ENCODE assay signal across 31 mouse cellular contexts in the genomic region with DNA sequence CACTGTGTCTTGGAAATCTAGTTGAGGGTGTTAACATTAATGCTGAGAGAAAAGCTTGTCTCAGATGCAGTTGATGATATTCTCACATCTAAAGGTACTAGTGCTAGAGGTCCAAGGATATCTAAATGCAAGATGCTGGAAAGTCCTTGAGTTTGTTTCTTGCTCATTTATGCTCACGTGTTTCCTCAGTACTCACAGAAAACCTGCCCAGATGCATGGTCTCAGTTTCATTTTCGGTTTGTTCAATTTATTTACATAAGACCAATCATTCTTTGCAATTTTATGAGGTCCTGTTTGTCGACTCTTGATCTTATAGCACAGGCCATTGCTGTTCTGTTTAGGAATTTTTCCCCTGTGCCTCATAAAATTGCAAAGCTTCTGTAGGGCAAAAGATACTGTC.
DNase-seq lines count a peak whose midpoint lies in the region; ATAC-seq and TF ChIP-seq lines count a peak whose summit lies in the region.
"Had no signal": no experiment of that assay in that cellular context is flagged by ENCODE, and none has a peak within 500 bp of the region (broad histone marks: within the 10 kb centered on the region; RNA-seq: fewer than 3 reads in every experiment).

No protein-coding gene starts in this region.

- H3K9ac ChIP-seq in CH12.LX (ENCODE audit: insufficient read depth, low read depth), result no peak overlapping the region
- H3K9ac ChIP-seq: embryonic facial prominence, embryonic 13.5 days; forebrain, embryonic 12.5 days; forebrain, embryonic 15.5 days; heart, embryonic 13.5 days; hindbrain, embryonic 14.5 days; intestine, embryonic 15.5 days had no signal

- dilution Hi-C loops in CH12.LX (cut with MboI; ENCODE audit: extremely low pct_ligation_motif_present, extremely low pct_unique_long_range_greater_than_20kb, low sequenced_read_pairs), result no loop called here

- TF ChIP-seq POLR2A in CH12.LX (IDR thresholded peaks at IDR 0.05; ENCODE audit: low read depth, low read length), result no peak
- TF ChIP-seq POLR2A in thymus, adult 2 months (IDR thresholded peaks at IDR 0.05; ENCODE audit: control insufficient read depth, extremely low read depth, insufficient read depth, low read length, poor library complexity), result no peak
- TF ChIP-seq POLR2A in kidney, adult 2 months (IDR thresholded peaks at IDR 0.05; ENCODE audit: low read depth, low read length), result no peak

- 45% methylated on average over 3 of the region's 3 CpGs for WGBS in thymus, adult 2 months
- WGBS in kidney, adult 2 months, result 62% methylated on average over 3 of the region's 3 CpGs

- H3K36me3 ChIP-seq in CH12.LX (replicated peaks in 1 of 2; ENCODE audit: control insufficient read depth in 1 of 2, insufficient read depth in 1 of 2, low read length in 1 of 2), result no peaks in the 10 kb centered on the region
- no peaks in the 10 kb centered on the region for H3K36me3 ChIP-seq in thymus, adult 2 months (ENCODE audit: control insufficient read depth, insufficient read depth, low read length)
- H3K36me3 ChIP-seq in kidney, adult 2 months (ENCODE audit: control insufficient read depth, insufficient read depth, low read length), result no peaks in the 10 kb centered on the region
- H3K36me3 ChIP-seq: embryonic facial prominence, embryonic 10.5 days; embryonic facial prominence, embryonic 13.5 days; forebrain, embryonic 12.5 days; forebrain, embryonic 15.5 days; heart, embryonic 10.5 days; heart, embryonic 13.5 days; intestine, embryonic 15.5 days had no signal

- in situ Hi-C loops in CH12.LX (cut with MboI; ENCODE audit: low pct_ligation_motif_present, low pct_unique_long_range_greater_than_20kb, low sequenced_read_pairs), result no loop called here

- DNase-seq in CD4-positive helper T cell, adult 2 months (ENCODE audit: low read depth, low spot score), result peak; percentile 26
- peak; percentile 26 for DNase-seq in CH12.LX (ENCODE audit: extremely low read depth)
- peak; percentile 37 for DNase-seq in induced T-regulatory cell, adult 2 months (ENCODE audit: low read depth)
- no peak for DNase-seq in thymus, adult 2 months
- DNase-seq in right cerebral cortex, postnatal 4 days, result no peak
- DNase-seq in kidney, adult 2 months, result no peak
- no peak for DNase-seq in ovary, postnatal 10 days (ENCODE audit: low spot score)
- DNase-seq: adrenal gland, adult 2 months; adrenal gland, postnatal 14 days; cerebellum, adult 11 months; cerebellum, adult 2 months; cerebellum, adult 9-11 months; cerebellum, postnatal 36 days; embryo, embryonic 11 days; gastrocnemius, postnatal 10 days; gastrocnemius, postnatal 36 days; heart, adult 2 months; heart, postnatal 14 days; heart, postnatal 4 days had no signal

- H3K27me3 ChIP-seq in CH12.LX (replicated peaks), result no peaks in the 10 kb centered on the region
- H3K27me3 ChIP-seq in thymus, adult 2 months (ENCODE audit: control insufficient read depth, insufficient read depth, low read length), result no peaks in the 10 kb centered on the region
- H3K27me3 ChIP-seq in kidney, adult 2 months (replicated peaks; ENCODE audit: control insufficient read depth, insufficient read depth, low read length), result no peaks in the 10 kb centered on the region
- H3K27me3 ChIP-seq: embryonic facial prominence, embryonic 13.5 days; forebrain, embryonic 12.5 days; forebrain, embryonic 15.5 days; heart, embryonic 13.5 days; intestine, embryonic 15.5 days had no signal

- no peaks in the 10 kb centered on the region; a peak in 1 of 4 replicates for H3K4me1 ChIP-seq in CH12.LX (ENCODE audit: control insufficient read depth in 1 of 2, insufficient read depth in 2 of 2)
- H3K4me1 ChIP-seq in thymus, adult 2 months (replicated peaks; ENCODE audit: control insufficient read depth, insufficient read depth, low read length), result no peaks in the 10 kb centered on the region; the same call in 1 of the 2 replicates
- no peaks in the 10 kb centered on the region for H3K4me1 ChIP-seq in kidney, adult 2 months (ENCODE audit: control insufficient read depth, insufficient read depth, low read length)
- H3K4me1 ChIP-seq: embryonic facial prominence, embryonic 10.5 days; embryonic facial prominence, embryonic 13.5 days; forebrain, embryonic 12.5 days; forebrain, embryonic 15.5 days; heart, embryonic 10.5 days; heart, embryonic 13.5 days; intestine, embryonic 15.5 days had no signal

- TF ChIP-seq EP300 in CH12.LX (IDR thresholded peaks at IDR 0.05; ENCODE audit: low read length), result 0 out of 2 replicates have a peak, but pooled peaks have one; percentile 7

- peak; percentile 66; the same call in 1 of the 2 replicates for ATAC-seq in neutrophil, adult 5-6 weeks (ENCODE audit: extremely low read depth, insufficient number of reproducible peaks, low FRiP score, poor library complexity, severe bottlenecking)
- ATAC-seq: forebrain, embryonic 15.5 days; hindbrain, postnatal 0 days; intestine, embryonic 15.5 days; Patski had no signal

- no peak overlapping the region for H3K4me2 ChIP-seq in CH12.LX (ENCODE audit: insufficient read depth, low read depth, poor library complexity, severe bottlenecking)
- H3K4me2 ChIP-seq: embryonic facial prominence, embryonic 13.5 days; forebrain, embryonic 12.5 days; forebrain, embryonic 15.5 days; heart, embryonic 13.5 days; hindbrain, embryonic 14.5 days; intestine, embryonic 15.5 days had no signal

- no peak for TF ChIP-seq RAD21 in CH12.LX (IDR thresholded peaks at IDR 0.05; ENCODE audit: low read depth, low read length)

- no peak overlapping the region for H3K4me3 ChIP-seq in CH12.LX (replicated peaks in 1 of 3; ENCODE audit: low read depth in 2 of 3, low read length in 2 of 3, poor library complexity in 1 of 3)
- no peak overlapping the region for H3K4me3 ChIP-seq in thymus, adult 2 months (ENCODE audit: control insufficient read depth, insufficient read depth, low read length)
- H3K4me3 ChIP-seq in kidney, adult 2 months (ENCODE audit: insufficient read depth, low read depth, low read length), result no peak overlapping the region
- H3K4me3 ChIP-seq: embryonic facial prominence, embryonic 10.5 days; embryonic facial prominence, embryonic 13.5 days; erythroblast, embryonic 14.5 days; forebrain, embryonic 12.5 days; forebrain, embryonic 15.5 days; heart, adult 2 months; heart, embryonic 10.5 days; heart, embryonic 13.5 days; intestine, embryonic 15.5 days had no signal

- TF ChIP-seq CTCF in CH12.LX (conservative IDR thresholded peaks at IDR 0.05 in 1 of 2, IDR thresholded peaks at IDR 0.05 in 1 of 2; ENCODE audit: low read depth in 2 of 2, low read length in 2 of 2), result no peak
- TF ChIP-seq CTCF in thymus, adult 2 months (IDR thresholded peaks at IDR 0.05; ENCODE audit: borderline replicate concordance, control insufficient read depth, extremely low read depth, insufficient read depth, low read length, poor library complexity), result no peak
- no peak for TF ChIP-seq CTCF in kidney, adult 2 months (conservative IDR thresholded peaks at IDR 0.05; ENCODE audit: insufficient read depth, insufficient read length, low read depth, low read length)

- no peak overlapping the region for H3K27ac ChIP-seq in CH12.LX (ENCODE audit: insufficient read depth, low read depth)
- H3K27ac ChIP-seq in thymus, adult 2 months (ENCODE audit: control insufficient read depth, insufficient read depth, low read length), result no peak overlapping the region
- H3K27ac ChIP-seq in kidney, adult 2 months (ENCODE audit: insufficient read depth, low read depth, low read length), result no peak overlapping the region
- H3K27ac ChIP-seq: embryonic facial prominence, embryonic 10.5 days; embryonic facial prominence, embryonic 13.5 days; forebrain, embryonic 12.5 days; forebrain, embryonic 15.5 days; heart, adult 2 months; heart, embryonic 10.5 days; heart, embryonic 13.5 days; hindbrain, embryonic 14.5 days; hindbrain, postnatal 0 days; intestine, embryonic 15.5 days had no signal

- H3K79me2 ChIP-seq in CH12.LX (replicated peaks; ENCODE audit: control insufficient read depth, extremely low read depth, insufficient read depth, poor library complexity, severe bottlenecking), result no peaks in the 10 kb centered on the region

- H3K9me3 ChIP-seq in CH12.LX (replicated peaks; ENCODE audit: low read length), result no peaks in the 10 kb centered on the region
- H3K9me3 ChIP-seq: embryonic facial prominence, embryonic 10.5 days; embryonic facial prominence, embryonic 13.5 days; forebrain, embryonic 12.5 days; forebrain, embryonic 15.5 days; heart, embryonic 10.5 days; heart, embryonic 13.5 days; intestine, embryonic 15.5 days had no signal

TF ChIP-seq in CH12.LX, 34 proteins besides CTCF, POLR2A, EP300 and RAD21:
- TF ChIP-seq ELF1 (IDR thresholded peaks at IDR 0.05; ENCODE audit: low read depth, low read length), result no peak
- peak; percentile 86 for TF ChIP-seq BHLHE40 (IDR thresholded peaks at IDR 0.05; ENCODE audit: low read depth, low read length)
- no peak for TF ChIP-seq NELFE (IDR thresholded peaks at IDR 0.05; ENCODE audit: low read depth, low read length)
- TF ChIP-seq KAT2A (IDR thresholded peaks at IDR 0.05; ENCODE audit: insufficient replicate concordance, low read length), result no peak
- TF ChIP-seq IRF4 (IDR thresholded peaks at IDR 0.05; ENCODE audit: low read depth, low read length), result 0 out of 2 replicates have a peak, but pooled peaks have one; percentile 41
- TF ChIP-seq TBP (conservative IDR thresholded peaks at IDR 0.05; ENCODE audit: low read depth, low read length), result no peak
- no peak for TF ChIP-seq PAX5 (IDR thresholded peaks at IDR 0.05; ENCODE audit: low read length)
- TF ChIP-seq MAX (IDR thresholded peaks at IDR 0.05; ENCODE audit: low read length), result no peak
- TF ChIP-seq SMC3 (IDR thresholded peaks at IDR 0.05; ENCODE audit: low read depth, low read length), result no peak
- TF ChIP-seq MXI1 (IDR thresholded peaks at IDR 0.05; ENCODE audit: low read depth, low read length), result no peak
- no peak for TF ChIP-seq ETS1 (conservative IDR thresholded peaks at IDR 0.05; ENCODE audit: low read depth, low read length)
- TF ChIP-seq NRF1 (IDR thresholded peaks at IDR 0.05; ENCODE audit: low read depth, low read length), result no peak

Comparison
In these comparisons a context has a peak if more than half of its experiments do, and no peak if none do; other contexts are left out.
1. DNase-seq: peak in CD4-positive helper T cell, adult 2 months (single experiment), CH12.LX (single experiment) and induced T-regulatory cell, adult 2 months (single experiment); none in thymus, adult 2 months (single experiment), right cerebral cortex, postnatal 4 days (single experiment), kidney, adult 2 months (single experiment) and ovary, postnatal 10 days (single experiment).